Mouse (Mus musculus) mouse trophoblast stem cell (cell line): ENCODE data around the gene Hpcal1.

Source experiments
- in situ Hi-C, 2 experiments: fragments of 300-500 bp; cut with MseI, MboI; formaldehyde crosslinking; loops; 2 replicates in 1 of 2; 3 replicates in 1 of 2; pipeline ENCODE4 v1.15.1; 2025

Gene Hpcal1

DNA sequence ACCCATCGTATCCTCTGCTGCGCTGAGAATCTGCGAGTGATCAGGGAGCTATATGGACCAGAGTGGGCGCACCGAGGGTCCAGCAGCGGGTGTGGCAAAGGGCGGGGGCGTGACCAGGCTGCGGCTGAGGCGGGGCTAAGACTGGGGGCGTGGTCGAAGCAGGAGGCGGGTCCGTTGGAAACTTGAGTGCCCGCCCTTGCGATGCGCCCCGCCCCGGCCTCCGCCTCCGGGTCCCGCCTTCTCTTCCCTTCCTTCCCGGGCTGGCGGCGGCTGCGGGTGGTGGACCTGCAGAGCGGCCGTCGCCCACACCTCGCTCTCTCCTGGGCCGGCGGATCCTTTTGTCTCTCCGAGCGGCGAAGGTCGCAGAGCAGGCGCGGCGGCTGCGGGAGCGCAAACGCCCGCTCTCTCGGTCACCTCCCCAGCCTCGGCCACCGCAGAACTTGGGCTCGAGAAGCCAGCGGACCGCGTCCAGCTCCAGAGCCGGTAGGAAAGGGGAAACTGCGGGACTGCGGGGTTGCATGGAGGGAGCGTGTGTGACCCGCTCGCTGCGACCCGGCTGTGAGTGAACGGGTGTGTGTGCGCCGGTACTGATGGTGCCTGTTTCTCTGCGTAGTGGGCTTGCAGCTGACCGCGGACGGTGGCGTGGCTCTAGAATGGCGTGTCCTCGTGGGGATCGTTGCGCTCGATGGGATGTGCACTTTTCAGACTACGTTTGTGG, at the start of gene Hpcal1:
Gene Hpcal1 (plus strand): TSS at position 293 of the 718 bp plus-strand sequence.
- in situ Hi-C loops = no loop called here

DNA sequence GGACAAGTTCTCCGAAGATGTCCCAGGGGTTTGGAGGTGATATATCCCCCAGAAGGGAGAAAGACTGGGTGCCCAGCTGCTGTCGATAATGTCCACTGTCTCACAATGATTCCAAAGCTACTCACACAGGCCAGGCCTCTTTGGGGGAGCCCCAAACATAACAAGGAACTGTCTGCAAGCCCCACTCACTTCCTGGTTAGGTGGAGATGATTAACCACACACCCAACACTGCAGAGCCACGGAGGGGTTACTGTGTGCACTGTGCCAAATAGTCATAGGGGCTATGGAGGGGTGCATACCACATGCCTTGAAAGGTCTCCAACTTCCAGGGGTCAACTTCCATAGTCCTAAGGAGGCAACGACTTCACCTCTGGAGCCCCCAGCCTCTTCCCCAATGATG, 49.4 kb upstream of the Hpcal1 start:
- in situ Hi-C loops = no loop called here

GRCm38 (mm10) chr12:17644385-17645222, 46.1 kb upstream of the Hpcal1 start:
- in situ Hi-C loops = no loop called here

DNA sequence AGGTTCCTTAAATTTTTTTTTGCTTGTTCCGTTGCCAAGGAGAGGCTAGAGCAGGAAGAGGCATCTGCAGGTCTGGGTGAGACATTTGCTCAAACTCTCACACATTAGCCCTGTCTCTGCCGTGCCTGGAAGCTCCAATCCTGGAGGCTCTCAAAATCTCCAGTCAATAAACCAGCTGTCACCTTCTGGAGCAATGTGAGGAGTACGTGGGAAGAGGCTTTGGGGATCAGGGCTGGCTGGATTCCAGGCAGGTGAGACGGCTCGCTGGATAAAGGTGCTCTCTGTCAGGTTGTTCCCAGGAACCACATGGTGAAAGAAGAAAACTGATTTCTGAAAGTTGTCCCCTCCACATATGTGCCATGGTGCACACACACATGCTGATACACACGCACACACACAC, 44.2 kb upstream of the Hpcal1 start:
- in situ Hi-C loops = no loop called here

- in situ Hi-C loops = no loop called here
Measured at GRCm38 (mm10) chr12:17651223-17652095, 39.2 kb upstream of the Hpcal1 start.

DNA sequence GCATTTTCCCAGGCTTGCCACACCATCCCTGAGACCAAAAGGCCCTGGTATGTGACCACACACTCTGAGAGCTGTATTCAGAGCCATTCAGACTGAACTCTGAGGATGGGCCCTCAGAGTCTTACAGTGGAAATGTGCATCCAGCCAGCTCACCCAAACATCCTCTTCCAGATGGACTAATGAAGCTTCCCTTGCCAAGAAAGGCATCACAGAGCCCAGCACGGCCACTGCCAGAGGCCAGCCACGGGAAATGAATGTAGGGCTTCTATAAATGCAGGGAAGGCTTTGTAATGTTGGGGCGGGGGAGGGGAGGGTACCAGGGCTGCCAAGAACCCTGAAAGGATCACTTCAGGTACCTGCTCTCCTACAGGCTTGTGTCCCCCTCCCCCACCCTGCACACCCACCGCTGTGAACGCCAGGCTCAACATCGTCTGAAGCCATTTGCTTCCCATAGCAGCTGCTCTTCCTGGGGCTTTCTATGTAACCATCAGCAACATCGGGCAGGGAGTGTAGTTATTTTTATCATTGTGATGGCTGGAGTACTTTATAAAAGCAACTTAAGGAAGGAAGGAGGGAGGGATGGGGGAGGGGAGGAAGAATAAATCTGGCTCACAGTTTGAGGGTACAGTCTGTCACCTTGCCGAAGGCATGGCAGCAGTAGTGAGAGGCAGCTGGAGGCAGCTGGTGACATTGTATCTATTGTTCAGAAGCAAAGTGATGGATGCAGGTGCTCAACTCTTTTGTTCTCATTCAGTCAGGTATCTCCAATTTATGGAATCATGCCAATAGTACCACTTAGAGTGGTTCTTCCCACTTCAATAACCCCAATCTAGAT, 38.2 kb upstream of the Hpcal1 start:
- in situ Hi-C loops = no loop called here

GRCm38 (mm10) chr12:17653051-17653783, 37.4 kb upstream of the Hpcal1 start:
- in situ Hi-C loops = no loop called here

DNA sequence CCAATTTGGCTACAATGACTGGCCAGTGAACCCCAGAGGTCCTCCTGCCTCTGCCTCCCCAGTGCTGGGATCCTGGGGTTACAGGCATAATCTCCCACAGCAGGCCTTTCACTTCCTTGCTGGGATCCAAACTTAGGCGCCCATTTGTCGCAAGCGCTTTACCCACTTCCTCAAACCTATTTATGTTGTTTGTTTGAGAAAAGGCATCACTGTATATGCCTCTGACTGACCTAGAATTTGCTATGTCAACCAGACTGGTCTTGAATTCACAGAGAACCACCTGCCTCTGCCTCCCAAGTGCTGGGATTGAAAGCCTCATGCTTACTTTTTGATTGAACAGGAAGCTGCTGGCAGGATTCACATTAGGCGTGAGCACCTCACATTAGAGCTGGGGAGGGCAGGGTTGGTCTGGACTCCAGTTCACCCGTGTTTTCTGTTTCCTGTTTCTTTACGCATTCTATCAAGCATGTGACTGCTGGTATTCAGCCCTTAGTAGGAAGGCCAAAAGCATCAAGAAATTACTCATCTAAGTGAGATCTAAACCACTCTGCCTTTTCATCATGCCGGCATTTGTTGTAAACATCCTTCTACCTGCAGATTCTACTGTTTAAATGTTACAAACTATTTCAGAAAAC, 33.0 kb upstream of the Hpcal1 start:
- in situ Hi-C loops = no loop called here

GRCm38 (mm10) chr12:17658521-17658920, 32.1 kb upstream of the Hpcal1 start:
- in situ Hi-C loops = no loop called here

GRCm38 (mm10) chr12:17661483-17661920, 29.2 kb upstream of the Hpcal1 start:
- in situ Hi-C loops = no loop called here

DNA sequence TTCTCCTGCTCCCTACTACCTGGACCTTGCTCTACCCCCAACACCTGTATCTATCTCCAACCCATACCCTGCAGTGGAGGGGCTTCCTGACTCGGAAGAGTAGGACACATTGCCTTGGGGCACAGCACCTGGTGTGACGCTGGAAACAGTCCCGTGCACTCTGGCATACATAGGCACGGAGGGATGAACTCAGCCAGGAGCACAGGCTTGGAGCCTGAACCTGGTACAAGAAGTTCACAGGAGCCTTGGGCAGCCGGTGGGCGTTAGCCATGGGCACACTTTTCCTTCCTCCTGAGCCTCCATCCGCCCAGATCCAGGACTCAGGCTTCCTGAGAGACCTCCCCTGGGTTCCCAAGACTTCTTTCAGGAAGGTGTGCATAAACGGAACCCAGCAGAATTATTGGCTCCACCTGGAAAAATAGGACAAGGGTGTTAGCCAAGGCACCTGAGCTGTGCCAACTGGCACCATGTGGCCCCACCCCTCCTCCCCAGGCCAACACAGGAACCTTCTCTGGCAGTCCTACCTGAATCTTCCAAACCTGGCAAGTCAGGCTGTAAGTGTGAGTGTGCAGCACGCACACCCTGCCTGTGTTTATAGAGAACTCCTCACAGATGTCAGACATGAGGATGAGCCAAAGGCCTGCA, 26.5 kb upstream of the Hpcal1 start:
- in situ Hi-C loops = no loop called here

DNA sequence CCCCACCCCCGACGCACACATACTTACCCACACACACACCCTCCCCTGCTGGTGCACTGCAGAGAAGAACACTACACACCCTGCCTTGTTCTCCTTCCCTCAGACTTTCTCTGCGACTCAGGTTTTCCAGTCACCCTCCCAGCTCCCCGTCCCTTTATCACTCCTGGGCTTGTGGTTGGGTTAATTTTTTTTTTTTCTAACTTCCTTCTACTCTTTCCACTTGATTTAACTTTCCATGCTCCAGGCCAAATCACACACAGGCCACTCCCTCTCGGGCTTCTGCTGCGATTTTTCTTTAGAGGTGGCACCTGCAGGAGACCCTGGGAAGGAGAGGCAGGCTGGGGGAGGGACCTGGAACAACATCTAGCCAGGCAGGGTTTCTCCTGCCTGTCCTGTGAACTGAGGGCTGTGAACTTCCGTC, 24.7 kb upstream of the Hpcal1 start:
- in situ Hi-C loops = no loop called here

GRCm38 (mm10) chr12:17666616-17667015, 24.0 kb upstream of the Hpcal1 start:
- in situ Hi-C loops = no loop called here

GRCm38 (mm10) chr12:17673729-17674128, 16.9 kb upstream of the Hpcal1 start:
- in situ Hi-C loops = no loop called here

DNA sequence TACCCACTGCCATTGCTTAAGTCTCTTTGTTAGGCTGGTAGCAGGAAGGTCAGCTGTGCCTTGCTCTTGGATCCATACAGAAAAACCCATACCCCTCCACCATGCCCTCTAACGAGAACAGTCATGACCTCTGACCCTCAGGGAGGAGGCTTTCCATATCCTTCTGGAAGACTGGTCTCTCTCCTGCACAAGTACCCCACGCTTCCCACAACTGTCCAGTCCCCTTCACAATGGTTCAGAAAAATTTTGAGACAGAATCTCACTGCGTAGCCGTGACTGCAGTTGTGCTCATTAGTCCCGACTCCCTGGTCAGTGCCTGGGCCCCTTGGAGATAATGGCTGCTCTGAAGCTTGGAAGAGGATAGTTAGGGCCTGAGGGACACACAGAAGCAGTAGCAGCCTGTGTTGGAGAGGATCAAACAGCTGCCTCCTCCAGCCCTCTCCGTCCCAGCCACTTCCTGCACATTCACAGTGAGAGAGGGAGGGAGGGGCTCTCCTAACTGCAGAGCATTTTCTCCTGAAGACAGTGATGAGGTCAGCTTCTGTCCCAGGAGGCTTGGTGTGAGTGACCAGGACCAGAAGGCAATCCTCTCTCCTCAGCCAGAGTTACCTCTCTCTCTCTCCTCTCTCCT, 16.4 kb upstream of the Hpcal1 start:
- in situ Hi-C loops = no loop called here

GRCm38 (mm10) chr12:17677743-17678142, 12.9 kb upstream of the Hpcal1 start:
- in situ Hi-C loops = no loop called here

- in situ Hi-C loops = no loop called here
Measured at GRCm38 (mm10) chr12:17679571-17679970, 11.1 kb upstream of the Hpcal1 start.

- in situ Hi-C loops = no loop called here
Measured at GRCm38 (mm10) chr12:17682161-17682560, 8.5 kb upstream of the Hpcal1 start.

DNA sequence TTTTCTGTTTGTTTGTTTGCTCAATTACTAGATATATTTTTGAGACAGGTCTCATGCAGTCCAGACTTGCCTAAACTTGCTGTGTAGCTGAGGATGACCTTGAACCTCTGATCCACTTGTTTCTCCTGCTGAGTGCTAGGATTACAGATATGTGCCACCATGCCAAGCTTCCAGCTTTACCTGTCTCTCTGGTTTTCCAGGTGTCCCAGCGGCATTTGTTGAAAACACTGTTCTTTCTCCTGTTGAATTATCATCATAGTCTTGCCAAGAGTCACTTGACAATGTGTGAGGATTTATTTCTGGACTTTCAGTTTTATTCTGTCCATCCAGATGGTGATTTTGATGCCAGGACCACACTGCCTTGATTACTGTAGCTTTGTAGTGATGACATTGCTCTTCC, 6.3 kb upstream of the Hpcal1 start:
- in situ Hi-C loops = no loop called here
